In genomic region chr9:81632191-81632735, GRCm38 (mm10) we compare ENCODE assay signal across 8 mouse cellular contexts. TPM values are rescaled to one million over a fixed set of nuclear protein-coding genes. Genes with fewer than 3 reads are reported as not detected.
DNase-seq lines count a peak whose midpoint lies in the region; ATAC-seq lines count a peak whose summit lies in the region.

No protein-coding gene starts in this region.

- peak overlapping the region; percentile 68 for H3K4me3 ChIP-seq in kidney, embryonic 15.5 days (replicated peaks)
- peak overlapping the region; percentile 76 for H3K4me3 ChIP-seq in forebrain, embryonic 13.5 days
- H3K4me3 ChIP-seq in midbrain, embryonic 16.5 days (ENCODE audit: low read depth, low read length), result peak overlapping the region; percentile 85

- peaks cover 24% of the 10 kb centered on the region for H3K4me1 ChIP-seq in kidney, embryonic 15.5 days
- peaks cover 24% of the 10 kb centered on the region for H3K4me1 ChIP-seq in forebrain, embryonic 13.5 days
- H3K4me1 ChIP-seq in midbrain, embryonic 16.5 days (ENCODE audit: control insufficient read depth, insufficient read depth, low read length), result peaks cover 17% of the 10 kb centered on the region

- intact Hi-C loops in left cerebral cortex, postnatal 4 days (cut with DNase I), result loop anchor here (5.0 kb wide), 1 partner anchor 1300 kb away; no protein-coding TSS in a partner anchor

- under 1% methylated on average over 31 of the region's 31 CpGs for WGBS in kidney, embryonic 15.5 days
- 1% methylated on average over 31 of the region's 31 CpGs for WGBS in forebrain, embryonic 13.5 days
- WGBS in midbrain, embryonic 16.5 days, result under 1% methylated on average over 31 of the region's 31 CpGs

- no peak overlapping the region for H3K27ac ChIP-seq in kidney, embryonic 15.5 days
- no peak overlapping the region for H3K27ac ChIP-seq in forebrain, embryonic 13.5 days
- peak overlapping the region; percentile 83 for H3K27ac ChIP-seq in midbrain, embryonic 16.5 days (ENCODE audit: low read length)

- DNase-seq in kidney, postnatal 14 days, result no peak
- peak; percentile 41 for DNase-seq in adrenal gland, postnatal 10 days
- DNase-seq in left cerebral cortex, postnatal 4 days, result peak; percentile 12
- no peak for DNase-seq in B cell, adult 2 months
- no peak for DNase-seq in layer of hippocampus, adult 9-11 months

- H3K27me3 ChIP-seq in kidney, embryonic 15.5 days, result peaks cover 66% of the 10 kb centered on the region
- peaks cover 54% of the 10 kb centered on the region for H3K27me3 ChIP-seq in forebrain, embryonic 13.5 days
- peaks cover 17% of the 10 kb centered on the region for H3K27me3 ChIP-seq in midbrain, embryonic 16.5 days (ENCODE audit: control insufficient read depth, insufficient read depth, low read depth, low read length)

- ATAC-seq in kidney, embryonic 15.5 days (replicated peaks; ENCODE audit: low FRiP score), result no peak; the same call in 1 of the 2 replicates
- ATAC-seq in forebrain, embryonic 13.5 days, result peak; percentile 37
- ATAC-seq in midbrain, embryonic 16.5 days, result peak; percentile 39

- no peaks in the 10 kb centered on the region for H3K9me3 ChIP-seq in kidney, embryonic 15.5 days (replicated peaks)
- H3K9me3 ChIP-seq in forebrain, embryonic 13.5 days (replicated peaks), result no peaks in the 10 kb centered on the region
- H3K9me3 ChIP-seq in midbrain, embryonic 16.5 days (replicated peaks; ENCODE audit: control insufficient read depth, low read length, poor library complexity, severe bottlenecking), result no peaks in the 10 kb centered on the region

- peak overlapping the region; percentile 99 for H3K4me2 ChIP-seq in kidney, embryonic 15.5 days
- peak overlapping the region; percentile 100 for H3K4me2 ChIP-seq in forebrain, embryonic 13.5 days
- H3K4me2 ChIP-seq in midbrain, embryonic 16.5 days (ENCODE audit: low read length), result peak overlapping the region; percentile 99

- no peak overlapping the region for H3K9ac ChIP-seq in kidney, embryonic 15.5 days
- H3K9ac ChIP-seq in forebrain, embryonic 13.5 days, result peak overlapping the region; percentile 66
- H3K9ac ChIP-seq in midbrain, embryonic 16.5 days (ENCODE audit: low read depth, low read length), result peak overlapping the region; percentile 84

- H3K36me3 ChIP-seq in kidney, embryonic 15.5 days, result no peaks in the 10 kb centered on the region
- H3K36me3 ChIP-seq in forebrain, embryonic 13.5 days (ENCODE audit: poor library complexity, severe bottlenecking), result no peaks in the 10 kb centered on the region
- H3K36me3 ChIP-seq in midbrain, embryonic 16.5 days (ENCODE audit: control insufficient read depth, insufficient read depth, low read length), result no peaks in the 10 kb centered on the region

RNA-seq across cellular contexts. Expression of gene Htr1b, which starts 1.4 kb away (rescaled TPM):
- polyA plus RNA-seq in kidney, embryonic 15.5 days (2015; fragmentation: Nextera tagmentation; extraction: Ambion mirVana), result 0.30 and 0.40 TPM in 2 replicates
- 1 to 10 TPM; 8.5 to 9.6 TPM for total RNA-seq in adrenal gland, postnatal 10 days (2021)
- polyA plus RNA-seq in forebrain, embryonic 13.5 days (2015; fragmentation: Nextera tagmentation; extraction: Ambion mirVana), result 0.23 and 0.53 TPM in 2 replicates
- 10 to 100 TPM; 10.0 to 10.4 TPM for total RNA-seq in left cerebral cortex, postnatal 4 days (2021)
- 5.4 and 7.0 TPM in 2 replicates for polyA plus RNA-seq in midbrain, embryonic 16.5 days (2015; fragmentation: Nextera tagmentation; extraction: Ambion mirVana)

Comparison
In these comparisons a context has a peak if more than half of its experiments do, and no peak if none do; other contexts are left out.
1. DNase-seq: peak in adrenal gland, postnatal 10 days (single experiment) and left cerebral cortex, postnatal 4 days (single experiment); none in kidney, postnatal 14 days (single experiment), B cell, adult 2 months (0 of 2) and layer of hippocampus, adult 9-11 months (single experiment).
2. Peak in every context shown above with its lines, with median percentiles within 50 percentile points of each other: H3K4me2 ChIP-seq and H3K4me3 ChIP-seq.